Mouse (Mus musculus) spleen, postnatal 14 days (tissue): Measurements from ENCODE around the gene Gda.

ENCODE experiments used
- DNase-seq, 2 experiments: peaks; one replicate each; pipeline ENCODE4 v3.0.0; 2021 to 2022; ENCODE audit warnings: low spot score in 2 of 2

The Gda gene

GRCm38 (mm10) chr19:21457461-21457860 lies 15.8 kb downstream of the Gda start:
- no peak for DNase-seq

GRCm38 (mm10) chr19:21441787-21442186 lies 31.5 kb downstream of the Gda start:
- no peak for DNase-seq

- DNase-seq = no peak
Measured at GRCm38 (mm10) chr19:21440841-21441240, 32.4 kb downstream of the Gda start.

- no peak for DNase-seq
Measured at GRCm38 (mm10) chr19:21439141-21439737, 34.0 kb downstream of the Gda start.

GRCm38 (mm10) chr19:21436566-21436965 lies 36.7 kb downstream of the Gda start:
- DNase-seq = peak in 1 of 2 experiments; percentile 24

GRCm38 (mm10) chr19:21433348-21433747 lies 39.9 kb downstream of the Gda start:
- DNase-seq = no peak

GRCm38 (mm10) chr19:21432879-21433278 lies 40.4 kb downstream of the Gda start:
- no peak for DNase-seq

GRCm38 (mm10) chr19:21432286-21432685 lies 41.0 kb downstream of the Gda start:
- no peak for DNase-seq

GRCm38 (mm10) chr19:21425391-21425790 lies 47.9 kb downstream of the Gda start:
- DNase-seq = no peak

GRCm38 (mm10) chr19:21423731-21424130 lies 49.5 kb downstream of the Gda start:
- no peak for DNase-seq

GRCm38 (mm10) chr19:21418418-21418817 lies 54.8 kb downstream of the Gda start:
- DNase-seq = no peak

GRCm38 (mm10) chr19:21415377-21415776 lies 57.9 kb downstream of the Gda start:
- no peak for DNase-seq

GRCm38 (mm10) chr19:21409178-21409577 lies 64.1 kb downstream of the Gda start:
- peak in 1 of 2 experiments; percentile 13 for DNase-seq

- peak; percentile 18 to 22 for DNase-seq
Measured at GRCm38 (mm10) chr19:21407363-21407762, 65.9 kb downstream of the Gda start.

- no peak for DNase-seq
Measured at GRCm38 (mm10) chr19:21397994-21398393, 75.3 kb downstream of the Gda start.

GRCm38 (mm10) chr19:21396364-21396763 lies 76.9 kb downstream of the Gda start:
- no peak for DNase-seq

GRCm38 (mm10) chr19:21390904-21391303 lies 82.3 kb downstream of the Gda start:
- no peak for DNase-seq

GRCm38 (mm10) chr19:21386842-21387241 lies 86.4 kb downstream of the Gda start:
- DNase-seq = no peak

- DNase-seq = no peak
Measured at GRCm38 (mm10) chr19:21384231-21384630, 89.0 kb downstream of the Gda start.

GRCm38 (mm10) chr19:21383491-21384226 lies 89.6 kb downstream of the Gda start:
- DNase-seq = no peak

GRCm38 (mm10) chr19:21381696-21382095 lies 91.5 kb downstream of the Gda start:
- no peak for DNase-seq

GRCm38 (mm10) chr19:21379195-21379594 lies 94.0 kb downstream of the Gda start:
- no peak for DNase-seq

GRCm38 (mm10) chr19:21376445-21377218 lies 96.6 kb downstream of the Gda start:
- DNase-seq = peak in 1 of 2 experiments; percentile 16
